Mouse (Mus musculus): ENCODE data around the gene Bcl9l. TPM values are rescaled to one million over a fixed set of nuclear protein-coding genes. Genes with fewer than 3 reads are reported as not detected.

Gene Bcl9l
- polyA plus RNA-seq, 1 experiment from 2014 or later, result 12.6 TPM

GRCm38 (mm10) chr9:44507345-44507744, 24.7 kb downstream of the Bcl9l start:
- ATAC-seq (ENCODE audit: low FRiP score, low TSS enrichment), result no peak
- Histone ChIP-seq H3K36me3 (ENCODE audit: control insufficient read depth, insufficient read depth, low read length) (peaks cover 51% of the 10 kb centered on the region), H3K9me3 (ENCODE audit: control insufficient read depth, low read length) (no peaks in the 10 kb centered on the region), H3K4me3 (replicated peaks; ENCODE audit: low read depth, low read length) (no peak overlapping the region), H3K27me3 (ENCODE audit: control insufficient read depth, insufficient read depth, low read length) (no peaks in the 10 kb centered on the region), H3K27ac (replicated peaks; ENCODE audit: low read depth, low read length) (no peak overlapping the region), H3K4me2 (ENCODE audit: low read length) (no peak overlapping the region), H3K9ac (replicated peaks; ENCODE audit: low read length) (no peak overlapping the region), H3K4me1 (ENCODE audit: control insufficient read depth, insufficient read depth, low read length) (peaks cover 10% of the 10 kb centered on the region; the same call in 1 of the 2 replicates)
- 91% methylated on average over 6 of the region's 6 CpGs for WGBS
- DNase-seq, result no peak

DNA sequence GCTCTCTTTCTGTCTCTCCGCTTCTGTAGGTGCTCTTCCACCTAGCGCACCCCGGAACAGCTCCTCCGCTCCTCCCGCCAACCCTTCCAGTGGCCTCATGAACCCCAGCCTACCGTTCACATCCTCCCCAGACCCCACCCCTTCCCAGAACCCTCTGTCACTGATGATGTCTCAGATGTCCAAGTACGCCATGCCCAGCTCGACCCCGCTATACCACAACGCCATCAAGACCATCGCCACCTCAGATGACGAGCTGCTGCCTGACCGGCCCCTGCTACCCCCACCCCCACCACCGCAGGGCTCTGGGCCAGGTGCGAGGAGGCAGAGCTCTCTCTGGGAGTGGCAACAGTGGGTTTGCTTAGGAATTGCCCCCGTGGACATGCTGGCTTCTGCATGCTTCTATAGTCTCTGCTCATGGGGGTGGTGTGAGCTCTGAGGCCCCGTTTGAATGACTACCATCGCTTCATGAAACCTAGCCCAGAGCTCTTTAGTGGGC, 25.5 kb downstream of the Bcl9l start:
- ATAC-seq (ENCODE audit: low FRiP score, low TSS enrichment) (no peak), DNase-seq (no peak)
- Histone ChIP-seq H3K27ac (replicated peaks; ENCODE audit: low read depth, low read length) (no peak overlapping the region), H3K9me3 (ENCODE audit: control insufficient read depth, low read length) (no peaks in the 10 kb centered on the region), H3K4me1 (ENCODE audit: control insufficient read depth, insufficient read depth, low read length) (peaks cover 10% of the 10 kb centered on the region; the same call in 1 of the 2 replicates), H3K27me3 (ENCODE audit: control insufficient read depth, insufficient read depth, low read length) (no peaks in the 10 kb centered on the region), H3K36me3 (ENCODE audit: control insufficient read depth, insufficient read depth, low read length) (peaks cover 51% of the 10 kb centered on the region), H3K9ac (replicated peaks; ENCODE audit: low read length) (no peak overlapping the region), H3K4me3 (replicated peaks; ENCODE audit: low read depth, low read length) (no peak overlapping the region), H3K4me2 (ENCODE audit: low read length) (no peak overlapping the region)
- 90% methylated on average over 18 of the region's 18 CpGs for WGBS

DNA sequence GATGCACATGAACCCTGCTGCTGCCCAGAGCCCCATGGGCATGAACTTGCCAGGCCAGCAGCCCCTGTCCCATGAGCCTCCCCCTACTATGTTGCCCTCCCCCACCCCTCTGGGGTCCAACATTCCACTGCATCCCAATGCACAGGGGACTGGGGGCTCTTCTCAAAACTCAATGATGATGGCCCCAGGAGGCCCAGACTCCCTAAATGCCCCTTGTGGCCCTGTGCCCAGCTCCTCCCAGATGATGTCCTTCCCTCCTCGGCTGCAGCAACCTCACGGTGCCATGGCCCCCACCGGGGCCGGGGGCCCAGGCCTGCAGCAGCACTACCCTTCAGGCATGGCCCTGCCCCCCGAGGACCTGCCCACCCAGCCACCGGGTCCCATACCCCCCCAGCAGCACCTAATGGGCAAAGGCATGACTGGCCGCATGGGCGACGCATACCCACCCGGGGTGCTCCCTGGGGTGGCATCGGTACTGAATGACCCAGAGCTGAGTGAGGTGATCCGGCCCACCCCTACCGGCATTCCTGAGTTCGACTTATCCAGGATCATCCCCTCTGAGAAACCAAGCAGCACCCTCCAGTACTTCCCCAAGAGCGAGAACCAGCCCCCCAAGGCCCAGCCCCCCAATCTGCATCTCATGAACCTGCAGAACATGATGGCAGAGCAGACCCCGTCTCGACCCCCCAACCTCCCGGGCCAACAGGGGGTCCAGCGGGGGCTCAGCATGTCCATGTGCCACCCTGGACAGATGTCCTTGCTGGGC, 26.3 kb downstream of the Bcl9l start:
- no peak for ATAC-seq (ENCODE audit: low FRiP score, low TSS enrichment)
- Histone ChIP-seq H3K27me3 (ENCODE audit: control insufficient read depth, insufficient read depth, low read length) (no peaks in the 10 kb centered on the region), H3K9ac (replicated peaks; ENCODE audit: low read length) (peak overlapping the region; percentile 13; the same call in 1 of the 2 replicates), H3K4me1 (ENCODE audit: control insufficient read depth, insufficient read depth, low read length) (peaks cover 10% of the 10 kb centered on the region; the same call in 1 of the 2 replicates), H3K27ac (replicated peaks; ENCODE audit: low read depth, low read length) (no peak overlapping the region), H3K4me3 (replicated peaks; ENCODE audit: low read depth, low read length) (no peak overlapping the region), H3K36me3 (ENCODE audit: control insufficient read depth, insufficient read depth, low read length) (peaks cover 49% of the 10 kb centered on the region), H3K4me2 (ENCODE audit: low read length) (no peak overlapping the region), H3K9me3 (ENCODE audit: control insufficient read depth, low read length) (no peaks in the 10 kb centered on the region)
- 81% methylated on average over 19 of the region's 19 CpGs for WGBS
- DNase-seq, result no peak

GRCm38 (mm10) chr9:44509487-44510354, 27.1 kb downstream of the Bcl9l start:
- peaks cover 44% of the 10 kb centered on the region for H3K36me3 ChIP-seq (ENCODE audit: control insufficient read depth, insufficient read depth, low read length)
- peaks cover 10% of the 10 kb centered on the region; the same call in 1 of the 2 replicates for H3K4me1 ChIP-seq (ENCODE audit: control insufficient read depth, insufficient read depth, low read length)
- H3K27me3 ChIP-seq (ENCODE audit: control insufficient read depth, insufficient read depth, low read length), result no peaks in the 10 kb centered on the region
- peak; percentile 81 for DNase-seq
- no peak for ATAC-seq (ENCODE audit: low FRiP score, low TSS enrichment)
- peak overlapping the region; percentile 46 for H3K4me2 ChIP-seq (ENCODE audit: low read length)
- no peaks in the 10 kb centered on the region for H3K9me3 ChIP-seq (ENCODE audit: control insufficient read depth, low read length)
- peak overlapping the region; percentile 19 for H3K4me3 ChIP-seq (replicated peaks; ENCODE audit: low read depth, low read length)
- peak overlapping the region; percentile 20; the same call in 1 of the 2 replicates for H3K27ac ChIP-seq (replicated peaks; ENCODE audit: low read depth, low read length)
- H3K9ac ChIP-seq (replicated peaks; ENCODE audit: low read length), result peak overlapping the region; percentile 13; the same call in 1 of the 2 replicates
- 11% methylated on average over 26 of the region's 27 CpGs for WGBS

DNA sequence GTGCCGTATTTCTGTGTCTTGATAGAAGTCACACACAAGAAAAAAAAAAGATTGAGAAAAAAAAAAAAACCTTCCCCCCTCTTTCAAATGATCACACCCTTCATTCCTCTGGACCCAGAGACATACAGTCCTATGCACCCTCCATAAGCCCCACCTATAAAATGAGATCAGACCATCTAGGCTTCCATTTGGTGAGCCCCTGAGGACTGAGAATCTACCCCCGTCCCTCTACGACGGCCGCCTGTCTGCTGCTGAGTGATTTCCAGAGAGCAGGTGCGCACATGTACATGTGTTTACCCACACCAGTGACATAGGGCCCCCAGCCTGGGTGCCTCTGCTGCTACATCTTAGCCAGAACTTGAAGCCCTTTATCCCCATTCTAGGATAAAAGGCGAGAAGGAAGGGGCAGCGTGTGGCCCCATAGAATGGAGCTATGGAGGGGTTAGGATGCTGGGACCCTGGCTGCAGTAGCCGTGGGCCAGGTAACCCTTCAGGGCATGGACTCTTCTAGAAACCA, 27.8 kb downstream of the Bcl9l start:
- H3K27me3 ChIP-seq (ENCODE audit: control insufficient read depth, insufficient read depth, low read length), result no peaks in the 10 kb centered on the region
- H3K36me3 ChIP-seq (ENCODE audit: control insufficient read depth, insufficient read depth, low read length), result peaks cover 40% of the 10 kb centered on the region
- 35% methylated on average over 9 of the region's 9 CpGs for WGBS
- H3K9ac ChIP-seq (replicated peaks; ENCODE audit: low read length), result no peak overlapping the region
- H3K27ac ChIP-seq (replicated peaks; ENCODE audit: low read depth, low read length), result no peak overlapping the region
- H3K4me2 ChIP-seq (ENCODE audit: low read length), result peak overlapping the region; percentile 46; the same call in 1 of the 2 replicates
- H3K4me3 ChIP-seq (replicated peaks; ENCODE audit: low read depth, low read length), result no peak overlapping the region; the same call in 1 of the 2 replicates
- H3K4me1 ChIP-seq (ENCODE audit: control insufficient read depth, insufficient read depth, low read length), result peaks cover 10% of the 10 kb centered on the region; the same call in 1 of the 2 replicates
- DNase-seq (no peak), ATAC-seq (ENCODE audit: low FRiP score, low TSS enrichment) (no peak)
- no peaks in the 10 kb centered on the region for H3K9me3 ChIP-seq (ENCODE audit: control insufficient read depth, low read length)

- WGBS, result 78% methylated on average over 5 of the region's 5 CpGs
- H3K27ac ChIP-seq (replicated peaks; ENCODE audit: low read depth, low read length), result no peak overlapping the region
- no peak overlapping the region for H3K4me3 ChIP-seq (replicated peaks; ENCODE audit: low read depth, low read length)
- peaks cover 34% of the 10 kb centered on the region for H3K36me3 ChIP-seq (ENCODE audit: control insufficient read depth, insufficient read depth, low read length)
- H3K4me1 ChIP-seq (ENCODE audit: control insufficient read depth, insufficient read depth, low read length), result peaks cover 10% of the 10 kb centered on the region; the same call in 1 of the 2 replicates
- no peaks in the 10 kb centered on the region for H3K27me3 ChIP-seq (ENCODE audit: control insufficient read depth, insufficient read depth, low read length)
- DNase-seq (no peak), ATAC-seq (ENCODE audit: low FRiP score, low TSS enrichment) (no peak)
- no peak overlapping the region for H3K4me2 ChIP-seq (ENCODE audit: low read length)
- no peak overlapping the region for H3K9ac ChIP-seq (replicated peaks; ENCODE audit: low read length)
- no peaks in the 10 kb centered on the region for H3K9me3 ChIP-seq (ENCODE audit: control insufficient read depth, low read length)
Measured at GRCm38 (mm10) chr9:44510872-44511601, 28.4 kb downstream of the Bcl9l start.

DNA sequence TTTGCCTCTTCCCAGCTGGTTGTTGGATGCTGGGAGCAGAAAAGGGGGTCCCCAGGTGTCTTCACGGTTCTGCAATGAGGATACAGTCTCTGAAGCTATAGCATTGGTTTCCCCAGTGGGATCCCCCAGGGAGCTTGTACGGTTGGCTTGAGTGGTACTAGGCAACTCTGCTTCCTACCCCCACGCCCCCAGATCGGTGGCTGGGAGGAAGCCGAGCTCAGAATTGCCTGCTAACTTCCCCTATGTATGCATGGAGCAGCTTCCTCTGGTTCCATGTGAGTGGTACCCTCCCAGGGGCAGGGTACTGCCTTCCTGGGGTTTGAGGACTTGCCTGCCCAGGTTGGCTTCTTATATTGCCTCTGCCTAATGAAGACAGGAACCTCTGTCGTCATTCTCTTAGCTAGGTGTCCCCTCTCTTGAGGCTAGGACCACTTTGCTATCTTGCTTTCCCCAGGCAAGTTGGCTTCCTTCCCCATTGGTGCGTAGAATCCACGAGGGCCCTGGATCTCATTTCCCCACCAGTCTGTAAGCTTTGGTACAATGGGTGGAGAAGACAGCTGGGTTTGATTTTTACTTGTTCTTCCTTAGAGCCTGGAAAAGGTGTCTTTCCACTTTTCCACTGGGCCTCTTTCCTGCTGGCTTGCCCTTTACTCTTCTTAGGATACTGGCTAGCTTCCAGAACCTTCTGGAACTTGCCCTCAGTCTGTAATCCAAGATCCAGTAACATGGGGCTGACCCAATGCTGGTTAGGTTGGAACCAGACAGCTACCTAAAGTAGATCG, 29.5 kb downstream of the Bcl9l start:
- H3K9me3 ChIP-seq (ENCODE audit: control insufficient read depth, low read length), result no peaks in the 10 kb centered on the region
- WGBS, result 81% methylated on average over 9 of the region's 9 CpGs
- H3K9ac ChIP-seq (replicated peaks; ENCODE audit: low read length), result no peak overlapping the region
- H3K4me1 ChIP-seq (ENCODE audit: control insufficient read depth, insufficient read depth, low read length), result peaks cover 10% of the 10 kb centered on the region; the same call in 1 of the 2 replicates
- peaks cover 23% of the 10 kb centered on the region for H3K36me3 ChIP-seq (ENCODE audit: control insufficient read depth, insufficient read depth, low read length)
- H3K27ac ChIP-seq (replicated peaks; ENCODE audit: low read depth, low read length), result no peak overlapping the region
- no peaks in the 10 kb centered on the region for H3K27me3 ChIP-seq (ENCODE audit: control insufficient read depth, insufficient read depth, low read length)
- ATAC-seq (ENCODE audit: low FRiP score, low TSS enrichment), result no peak
- H3K4me3 ChIP-seq (replicated peaks; ENCODE audit: low read depth, low read length), result no peak overlapping the region
- no peak for DNase-seq
- H3K4me2 ChIP-seq (ENCODE audit: low read length), result no peak overlapping the region
